Mouse (Mus musculus) liver, embryonic 14.5 days (tissue): ENCODE measurements around the gene Ndc80. TPM values are rescaled to one million over a fixed set of nuclear protein-coding genes. Genes with fewer than 3 reads are reported as not detected.

Experiments
- polyA plus RNA-seq, 2 experiments: library from polyadenylated mRNA; depleted of rRNA in 1 of 2; stranded (reverse) in 1 of 2; unstranded in 1 of 2; fragments of >200 nt; fragmentation: Nextera tagmentation in 1 of 2; extraction: Ambion mirVana in 1 of 2; gene quantifications; 2 replicates each; pipeline versions ENCODE4 v1.2.1 to v1.2.3; 2012 to 2014

Gene Ndc80
- polyA plus RNA-seq, 2 experiments = 16.1 to 34.2 TPM

Other genes starting within 250 kb of the Ndc80 start
- 13.2 and 17.3 TPM in 2 replicates for gene Emilin2, start 214.9 kb downstream of the Ndc80 start, polyA plus RNA-seq (2012; rRNA removed)
- gene Emilin2, start 214.9 kb downstream of the Ndc80 start, polyA plus RNA-seq (2014; fragmentation: Nextera tagmentation; extraction: Ambion mirVana) = 24.1 and 27.5 TPM in 2 replicates
- 0.19 and 0.21 TPM in 2 replicates for gene Gm4707, start 66.9 kb downstream of the Ndc80 start, polyA plus RNA-seq (2012; rRNA removed)
- 0.15 and 1.1 TPM in 2 replicates for gene Gm4707, start 66.9 kb downstream of the Ndc80 start, polyA plus RNA-seq (2014; fragmentation: Nextera tagmentation; extraction: Ambion mirVana)
- gene Smchd1, start 51.5 kb downstream of the Ndc80 start, polyA plus RNA-seq (2012; rRNA removed) = 11.7 and 19.9 TPM in 2 replicates
- gene Smchd1, start 51.5 kb downstream of the Ndc80 start, polyA plus RNA-seq (2014; fragmentation: Nextera tagmentation; extraction: Ambion mirVana) = 38.0 and 41.6 TPM in 2 replicates
- gene Spdya, start 25.2 kb upstream of the Ndc80 start, polyA plus RNA-seq (2012; rRNA removed) = 0.04 TPM in 1 of 2 replicates, not detected in the other
- gene Spdya, start 25.2 kb upstream of the Ndc80 start, polyA plus RNA-seq (2014; fragmentation: Nextera tagmentation; extraction: Ambion mirVana) = 0.11 and 0.20 TPM in 2 replicates
- gene Wdr43, start 89.0 kb upstream of the Ndc80 start, polyA plus RNA-seq (2012; rRNA removed) = 20.1 and 26.2 TPM in 2 replicates
- gene Wdr43, start 89.0 kb upstream of the Ndc80 start, polyA plus RNA-seq (2014; fragmentation: Nextera tagmentation; extraction: Ambion mirVana) = 45.5 and 46.3 TPM in 2 replicates
- 0.02 and 0.03 TPM in 2 replicates for gene Togaram2, start 146.4 kb upstream of the Ndc80 start, polyA plus RNA-seq (2012; rRNA removed)
- gene Togaram2, start 146.4 kb upstream of the Ndc80 start, polyA plus RNA-seq (2014; fragmentation: Nextera tagmentation; extraction: Ambion mirVana) = not detected in 2 replicates
- gene Pcare, start 226.0 kb upstream of the Ndc80 start, polyA plus RNA-seq (2012; rRNA removed) = 0.01 and 0.02 TPM in 2 replicates
- gene Pcare, start 226.0 kb upstream of the Ndc80 start, polyA plus RNA-seq (2014; fragmentation: Nextera tagmentation; extraction: Ambion mirVana) = 0.03 TPM in 1 of 2 replicates, not detected in the other
- 0.10 and 0.17 TPM in 2 replicates for gene Clip4, start 241.6 kb upstream of the Ndc80 start, polyA plus RNA-seq (2012; rRNA removed)
- 0.14 and 0.34 TPM in 2 replicates for gene Clip4, start 241.6 kb upstream of the Ndc80 start, polyA plus RNA-seq (2014; fragmentation: Nextera tagmentation; extraction: Ambion mirVana)